Mouse (Mus musculus): ENCODE measurements at regions not wholly inside any gene's neighbourhood (a gene's known extent, or its start where the extent isn't known, plus 50 kb on each side); places are given as distances from the start of the nearest gene placed in this dataset.

- DNase-seq (ENCODE audit: low spot score in 2 of 2): no peak
Observed at GRCm38 (mm10) chr15:57187840-57188457, 289.5 kb downstream of the Slc22a22 start.

- no peak for DNase-seq (ENCODE audit: low spot score in 2 of 2)
Observed at GRCm38 (mm10) chr15:57179138-57179537, 298.3 kb downstream of the Slc22a22 start.

- DNase-seq (ENCODE audit: low spot score in 2 of 2): no peak
Observed at GRCm38 (mm10) chr15:57172723-57173122, 304.7 kb downstream of the Slc22a22 start.

- no peak for DNase-seq (ENCODE audit: low spot score in 2 of 2)
Observed at GRCm38 (mm10) chr15:57162401-57163343, 314.8 kb downstream of the Slc22a22 start.

- peak in 1 of 2 experiments; percentile 9 for DNase-seq (ENCODE audit: low spot score in 2 of 2)
Observed at GRCm38 (mm10) chr15:57140130-57140750, 337.2 kb downstream of the Slc22a22 start.

GRCm38 (mm10) chr15:57104711-57105110, 372.7 kb downstream of the Slc22a22 start:
- DNase-seq (ENCODE audit: low spot score in 2 of 2): no peak

- DNase-seq (ENCODE audit: low spot score in 2 of 2): no peak
Observed at GRCm38 (mm10) chr15:57097309-57097708, 380.1 kb downstream of the Slc22a22 start.

GRCm38 (mm10) chr15:57079806-57080205, 397.6 kb downstream of the Slc22a22 start:
- DNase-seq (ENCODE audit: low spot score in 2 of 2): no peak

GRCm38 (mm10) chr15:57073776-57074175, 403.6 kb downstream of the Slc22a22 start:
- DNase-seq (ENCODE audit: low spot score in 2 of 2): no peak

- DNase-seq (ENCODE audit: low spot score in 2 of 2): no peak
Observed at GRCm38 (mm10) chr15:57061502-57061901, 415.9 kb downstream of the Slc22a22 start.

GRCm38 (mm10) chr15:57059550-57060195, 417.8 kb downstream of the Slc22a22 start:
- DNase-seq (ENCODE audit: low spot score in 2 of 2): peak in 1 of 2 experiments; percentile 15

- DNase-seq (ENCODE audit: low spot score in 2 of 2): no peak
Observed at GRCm38 (mm10) chr15:57052287-57052686, 425.1 kb downstream of the Slc22a22 start.

GRCm38 (mm10) chr15:57036806-57037566, 440.4 kb downstream of the Slc22a22 start:
- no peak for DNase-seq (ENCODE audit: low spot score in 2 of 2)

GRCm38 (mm10) chr15:57033012-57033411, 444.4 kb downstream of the Slc22a22 start:
- DNase-seq (ENCODE audit: low spot score in 2 of 2): no peak
